Mouse (Mus musculus) liver, adult 2 months (tissue): Measurements from ENCODE around the gene Kazn.

Experiments used
- CTCF ChIP-seq: fragments of 200-500 bp; IDR thresholded peaks from 2 replicates; pipeline ENCODE4 v1.5.1; 2011; ENCODE audit warnings: low read depth, low read length, control low read depth
- POLR2A ChIP-seq: fragments of 200-500 bp; IDR thresholded peaks from 2 replicates; pipeline ENCODE4 v1.6.1; 2011; ENCODE audit warnings: low read length, control low read depth; ENCODE audit not compliant: insufficient read depth; ENCODE audit errors: extremely low read depth

DNA sequence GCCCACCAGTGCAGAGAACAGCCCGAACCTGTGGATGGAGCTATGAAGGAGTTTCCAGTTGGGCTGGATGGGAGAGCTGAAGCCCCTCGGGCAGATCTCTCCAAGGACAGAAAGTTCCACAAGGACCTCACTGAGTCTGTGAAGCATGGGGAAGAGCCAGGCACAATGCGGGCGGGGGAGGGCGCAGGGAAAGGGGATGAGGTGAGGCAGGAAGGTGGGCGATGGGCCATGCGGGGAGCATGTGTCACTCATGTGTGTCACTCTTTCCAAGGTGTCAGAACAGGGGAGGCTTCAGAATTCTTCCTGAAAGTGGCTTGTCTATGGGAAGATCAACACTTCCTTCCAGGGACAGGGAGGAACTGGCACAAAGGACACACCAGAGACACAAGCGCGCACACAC is 58.3 kb downstream of the Kazn start:
- TF ChIP-seq CTCF (no peak), POLR2A (no peak)
